Mouse (Mus musculus): ENCODE data around the gene 9930021J03Rik. TPM values are rescaled to one million over a fixed set of nuclear protein-coding genes. Genes with fewer than 3 reads are reported as not detected.
A peak's percentile ranks its signal among the peaks of the same experiment; 100 is the strongest.

9930021J03Rik gene
- polyA plus RNA-seq (2015; fragmentation: Nextera tagmentation; extraction: Ambion mirVana): 7.0 and 7.6 TPM in 2 replicates

GRCm38 (mm10) chr19:29805917-29806785 lies at the start of gene 9930021J03Rik:
Gene 9930021J03Rik, minus strand, starts transcription at chr19:29805989.
- Histone ChIP-seq H3K27me3 (no peaks in the 10 kb centered on the region), H3K4me2 (peak within 1 kb of the TSS; percentile 90), H3K4me3 (peak within 1 kb of the TSS; percentile 94), H3K9me3 (replicated peaks) (no peaks in the 10 kb centered on the region), H3K27ac (peak within 1 kb of the TSS; percentile 97), H3K36me3 (ENCODE audit: poor library complexity, severe bottlenecking) (peaks cover 25% of the 10 kb centered on the region), H3K9ac (peak within 1 kb of the TSS; percentile 92), H3K4me1 (peaks cover 47% of the 10 kb centered on the region)
- peak; percentile 95 for ATAC-seq
- WGBS: under 1% methylated on average over 61 of the region's 95 CpGs

- Histone ChIP-seq H3K4me3 (no peak overlapping the region), H3K9ac (no peak overlapping the region), H3K4me1 (no peaks in the 10 kb centered on the region), H3K27me3 (peaks cover 27% of the 10 kb centered on the region), H3K9me3 (replicated peaks) (no peaks in the 10 kb centered on the region), H3K4me2 (no peak overlapping the region), H3K36me3 (ENCODE audit: poor library complexity, severe bottlenecking) (no peaks in the 10 kb centered on the region), H3K27ac (no peak overlapping the region)
- 94% methylated on average over 5 of the region's 5 CpGs for WGBS
- ATAC-seq: no peak
These were observed 47.9 kb upstream of the 9930021J03Rik start for GRCm38 (mm10) chr19:29853711-29854110.

GRCm38 (mm10) chr19:29851036-29851690 lies 45.4 kb upstream of the 9930021J03Rik start:
- Histone ChIP-seq H3K9ac (no peak overlapping the region), H3K9me3 (replicated peaks) (no peaks in the 10 kb centered on the region), H3K4me1 (no peaks in the 10 kb centered on the region), H3K4me2 (no peak overlapping the region), H3K36me3 (ENCODE audit: poor library complexity, severe bottlenecking) (no peaks in the 10 kb centered on the region), H3K27ac (no peak overlapping the region), H3K4me3 (no peak overlapping the region), H3K27me3 (peaks cover 47% of the 10 kb centered on the region)
- 33% methylated on average over 12 of the region's 12 CpGs for WGBS
- ATAC-seq: no peak

- Histone ChIP-seq H3K4me2 (no peak overlapping the region), H3K36me3 (ENCODE audit: poor library complexity, severe bottlenecking) (no peaks in the 10 kb centered on the region), H3K4me3 (no peak overlapping the region), H3K27ac (no peak overlapping the region), H3K9me3 (replicated peaks) (no peaks in the 10 kb centered on the region), H3K9ac (no peak overlapping the region), H3K4me1 (peaks cover 4% of the 10 kb centered on the region), H3K27me3 (peaks cover 58% of the 10 kb centered on the region)
- ATAC-seq: no peak
- WGBS: 83% methylated on average over 11 of the region's 11 CpGs
These were observed 44.2 kb upstream of the 9930021J03Rik start for GRCm38 (mm10) chr19:29849924-29850551.

- Histone ChIP-seq H3K9me3 (replicated peaks) (no peaks in the 10 kb centered on the region), H3K4me2 (peak overlapping the region; percentile 39), H3K4me3 (no peak overlapping the region), H3K36me3 (ENCODE audit: poor library complexity, severe bottlenecking) (no peaks in the 10 kb centered on the region), H3K9ac (no peak overlapping the region), H3K27ac (peak overlapping the region; percentile 36; the same call in 1 of the 2 replicates), H3K4me1 (peaks cover 27% of the 10 kb centered on the region), H3K27me3 (peaks cover 57% of the 10 kb centered on the region)
- 8% methylated on average over 12 of the region's 12 CpGs for WGBS
- peak; percentile 93 for ATAC-seq
These were observed 38.4 kb upstream of the 9930021J03Rik start for GRCm38 (mm10) chr19:29844036-29844661.

- ATAC-seq: peak; percentile 44
- Histone ChIP-seq H3K4me2 (peak overlapping the region; percentile 39), H3K4me1 (peaks cover 27% of the 10 kb centered on the region), H3K9ac (no peak overlapping the region), H3K36me3 (ENCODE audit: poor library complexity, severe bottlenecking) (no peaks in the 10 kb centered on the region), H3K4me3 (no peak overlapping the region), H3K27me3 (peaks cover 54% of the 10 kb centered on the region), H3K9me3 (replicated peaks) (no peaks in the 10 kb centered on the region), H3K27ac (peak overlapping the region; percentile 36; the same call in 1 of the 2 replicates)
- 11% methylated on average over 5 of the region's 5 CpGs for WGBS
These were observed 37.8 kb upstream of the 9930021J03Rik start for GRCm38 (mm10) chr19:29843641-29844035.

GRCm38 (mm10) chr19:29842973-29843372 lies 37.2 kb upstream of the 9930021J03Rik start:
- H3K4me3 ChIP-seq: no peak overlapping the region
- H3K4me1 ChIP-seq: peaks cover 27% of the 10 kb centered on the region
- H3K27me3 ChIP-seq: peaks cover 50% of the 10 kb centered on the region
- no peak overlapping the region; the same call in 1 of the 2 replicates for H3K4me2 ChIP-seq
- H3K27ac ChIP-seq: no peak overlapping the region
- no peaks in the 10 kb centered on the region for H3K36me3 ChIP-seq (ENCODE audit: poor library complexity, severe bottlenecking)
- WGBS: 67% methylated on average over 8 of the region's 8 CpGs
- ATAC-seq: no peak
- H3K9ac ChIP-seq: no peak overlapping the region
- H3K9me3 ChIP-seq (replicated peaks): no peaks in the 10 kb centered on the region

- peaks cover 39% of the 10 kb centered on the region for H3K27me3 ChIP-seq
- H3K9me3 ChIP-seq (replicated peaks): no peaks in the 10 kb centered on the region
- no peak overlapping the region for H3K27ac ChIP-seq
- H3K4me3 ChIP-seq: no peak overlapping the region
- H3K36me3 ChIP-seq (ENCODE audit: poor library complexity, severe bottlenecking): no peaks in the 10 kb centered on the region
- ATAC-seq: no peak; the same call in 1 of the 2 replicates
- H3K4me1 ChIP-seq: peaks cover 27% of the 10 kb centered on the region
- H3K9ac ChIP-seq: no peak overlapping the region
- 95% methylated on average over 4 of the region's 4 CpGs for WGBS
- H3K4me2 ChIP-seq: no peak overlapping the region
These were observed 34.9 kb upstream of the 9930021J03Rik start for GRCm38 (mm10) chr19:29840642-29841041.

GRCm38 (mm10) chr19:29838636-29839135 lies 32.9 kb upstream of the 9930021J03Rik start:
- Histone ChIP-seq H3K4me2 (no peak overlapping the region), H3K4me1 (peaks cover 9% of the 10 kb centered on the region), H3K27me3 (peaks cover 30% of the 10 kb centered on the region), H3K9me3 (replicated peaks) (no peaks in the 10 kb centered on the region), H3K36me3 (ENCODE audit: poor library complexity, severe bottlenecking) (no peaks in the 10 kb centered on the region), H3K27ac (no peak overlapping the region), H3K4me3 (no peak overlapping the region), H3K9ac (no peak overlapping the region)
- 75% methylated on average over 3 of the region's 3 CpGs for WGBS
- no peak for ATAC-seq

GRCm38 (mm10) chr19:29838171-29838570 lies 32.4 kb upstream of the 9930021J03Rik start:
- H3K4me3 ChIP-seq: no peak overlapping the region
- peaks cover 30% of the 10 kb centered on the region for H3K27me3 ChIP-seq
- WGBS: 42% methylated on average over 1 of the region's 1 CpGs
- H3K4me2 ChIP-seq: no peak overlapping the region
- no peak for ATAC-seq
- H3K9ac ChIP-seq: no peak overlapping the region
- no peaks in the 10 kb centered on the region for H3K9me3 ChIP-seq (replicated peaks)
- H3K27ac ChIP-seq: no peak overlapping the region
- H3K36me3 ChIP-seq (ENCODE audit: poor library complexity, severe bottlenecking): no peaks in the 10 kb centered on the region
- H3K4me1 ChIP-seq: peaks cover 4% of the 10 kb centered on the region

GRCm38 (mm10) chr19:29835364-29836034 lies 29.7 kb upstream of the 9930021J03Rik start:
- Histone ChIP-seq H3K9me3 (replicated peaks) (no peaks in the 10 kb centered on the region), H3K4me2 (no peak overlapping the region), H3K4me3 (no peak overlapping the region), H3K36me3 (ENCODE audit: poor library complexity, severe bottlenecking) (no peaks in the 10 kb centered on the region), H3K27ac (no peak overlapping the region), H3K4me1 (no peaks in the 10 kb centered on the region), H3K27me3 (peaks cover 15% of the 10 kb centered on the region), H3K9ac (no peak overlapping the region)
- 76% methylated on average over 3 of the region's 3 CpGs for WGBS
- ATAC-seq: no peak
